Mouse (Mus musculus): ENCODE data around the gene Slc28a1. TPM values are rescaled to one million over a fixed set of nuclear protein-coding genes. Genes with fewer than 3 reads are reported as not detected.

Slc28a1 gene
- total RNA-seq, 4 experiments from 2014 or later, result 0.09 to 0.31 (median 0.16) TPM; not detected in 1

DNA sequence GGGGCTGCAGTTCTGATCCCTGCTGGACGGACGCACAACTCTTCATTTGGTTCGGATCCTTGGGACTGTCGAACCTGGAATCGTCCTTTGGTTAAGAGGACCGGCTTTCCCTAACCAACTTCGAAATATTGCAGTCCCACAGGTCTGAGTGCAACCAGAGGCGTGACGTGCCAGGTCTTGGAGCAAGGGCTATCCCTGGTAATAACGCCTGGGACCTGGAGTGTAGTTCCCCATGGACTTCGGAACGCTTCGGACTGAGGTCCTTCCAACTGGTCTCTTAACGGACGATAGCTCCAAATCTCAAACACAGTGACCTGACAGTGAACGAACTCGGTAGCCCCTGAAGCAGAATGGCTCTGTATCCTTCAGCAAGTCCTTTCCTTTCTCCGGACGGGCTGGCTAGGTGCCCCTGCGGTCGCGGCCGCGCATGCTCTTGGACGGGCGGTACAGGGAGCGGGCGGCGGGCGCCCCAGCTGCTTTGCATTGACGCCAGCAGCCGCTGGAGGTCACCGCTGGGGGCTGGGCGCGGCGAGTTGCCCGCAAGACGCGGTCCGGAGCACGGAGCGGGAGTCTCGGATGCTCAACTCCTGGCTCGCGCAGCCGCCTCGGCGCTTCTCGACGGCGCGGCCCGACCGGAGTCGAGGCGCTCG is 98.2 kb downstream of the Slc28a1 start:
- DNase-seq (ENCODE audit: low spot score), result peak; percentile 97

- DNase-seq (ENCODE audit: low spot score), result no peak
Observed at GRCm38 (mm10) chr7:81213347-81214152, 99.0 kb downstream of the Slc28a1 start, which contains the start of gene Pde8a. Gene Pde8a (plus strand): TSS chr7:81213596.

- DNase-seq (ENCODE audit: low spot score), result no peak
Observed at GRCm38 (mm10) chr7:81214153-81214907, 99.7 kb downstream of the Slc28a1 start.

DNA sequence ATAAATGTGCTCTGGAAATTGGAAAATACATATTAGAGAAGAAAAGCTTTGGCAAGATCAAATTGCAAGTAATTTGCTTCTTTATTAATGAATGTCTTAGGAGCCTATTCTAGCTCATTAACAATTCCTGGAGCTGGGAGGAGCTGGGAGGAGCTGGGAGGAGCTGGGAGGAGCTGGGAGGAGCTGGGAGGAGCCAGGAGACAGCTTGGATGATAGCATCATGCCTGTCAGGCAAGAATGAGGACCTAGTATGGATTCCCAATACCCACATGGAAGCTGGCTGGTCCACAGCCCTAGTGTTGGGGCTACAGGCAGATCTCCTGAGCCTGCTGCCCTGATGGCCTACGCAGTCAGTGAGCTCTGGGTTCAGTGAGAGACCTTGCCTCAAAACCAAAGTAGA is 101.4 kb downstream of the Slc28a1 start:
- DNase-seq (ENCODE audit: low spot score), result no peak

- DNase-seq (ENCODE audit: low spot score), result no peak
Observed at GRCm38 (mm10) chr7:81219321-81219720, 104.7 kb downstream of the Slc28a1 start.

Other genes starting within 250 kb of the Slc28a1 start
- 1 to 10 TPM; 4.6 to 7.6 (median 6.3) TPM for gene Wdr73, start 213.5 kb upstream of the Slc28a1 start, total RNA-seq (2022)
- gene Nmb, start 209.7 kb upstream of the Slc28a1 start, total RNA-seq (2022), result 10 to 100 TPM in 1 of 4 experiments, 1 to 10 TPM in 3; 5.1 to 11.7 (median 7.9) TPM
- 10 to 100 TPM; 35.3 to 41.0 (median 39.2) TPM for gene Sec11a, start 167.0 kb upstream of the Slc28a1 start, total RNA-seq (2022)
- 10 to 100 TPM; 13.5 to 18.1 (median 16.3) TPM for gene Zfp592, start 121.1 kb upstream of the Slc28a1 start, total RNA-seq (2022)
- 100 to 1,000 TPM; 138 to 167 (median 145) TPM for gene Alpk3, start 57.2 kb upstream of the Slc28a1 start, total RNA-seq (2022)
- gene Pde8a, start 98.8 kb downstream of the Slc28a1 start, total RNA-seq (2022), result 10 to 100 TPM; 13.4 to 16.0 (median 14.0) TPM
- gene Rps17, start 230.5 kb downstream of the Slc28a1 start, total RNA-seq (2022), result 1,000 to 10,000 TPM in 2 of 4 experiments, 100 to 1,000 TPM in 2; 953 to 1,046 (median 1,014) TPM

All from heart, adult 8-10 months (tissue).